Mouse (Mus musculus): ENCODE measurements around the gene Myt1l.

Gene Myt1l

GRCm38 (mm10) chr12:29916139-29916538 lies 388.0 kb downstream of the Myt1l start:
- DNase-seq (ENCODE audit: low spot score in 2 of 2), result no peak

- no peak for DNase-seq (ENCODE audit: low spot score in 2 of 2)
These were observed 388.6 kb downstream of the Myt1l start for GRCm38 (mm10) chr12:29916807-29917206.

- no peak for DNase-seq (ENCODE audit: low spot score in 2 of 2)
These were observed 392.1 kb downstream of the Myt1l start for GRCm38 (mm10) chr12:29920298-29920697.

GRCm38 (mm10) chr12:29921481-29921880 lies 393.3 kb downstream of the Myt1l start:
- no peak for DNase-seq (ENCODE audit: low spot score in 2 of 2)

- DNase-seq (ENCODE audit: low spot score in 2 of 2), result no peak
These were observed 398.7 kb downstream of the Myt1l start for GRCm38 (mm10) chr12:29926896-29927295.

GRCm38 (mm10) chr12:29930591-29930990 lies 402.4 kb downstream of the Myt1l start:
- no peak for DNase-seq (ENCODE audit: low spot score in 2 of 2)

- no peak for DNase-seq (ENCODE audit: low spot score in 2 of 2)
These were observed 404.8 kb downstream of the Myt1l start for GRCm38 (mm10) chr12:29932951-29933350.

GRCm38 (mm10) chr12:29933501-29933900 lies 405.3 kb downstream of the Myt1l start:
- no peak for DNase-seq (ENCODE audit: low spot score in 2 of 2)

GRCm38 (mm10) chr12:29934120-29934581 lies 406.0 kb downstream of the Myt1l start:
- no peak for DNase-seq (ENCODE audit: low spot score in 2 of 2)

GRCm38 (mm10) chr12:29937308-29937707 lies 409.1 kb downstream of the Myt1l start, which contains the start of gene Pxdn:
Gene Pxdn, plus strand, starts transcription at chr12:29937608.
- no peak for DNase-seq (ENCODE audit: low spot score in 2 of 2)

- DNase-seq (ENCODE audit: low spot score in 2 of 2), result no peak
These were observed 409.7 kb downstream of the Myt1l start for GRCm38 (mm10) chr12:29937851-29938375.

- no peak for DNase-seq (ENCODE audit: low spot score in 2 of 2)
These were observed 410.3 kb downstream of the Myt1l start for GRCm38 (mm10) chr12:29938376-29939041.

GRCm38 (mm10) chr12:29939261-29939671 lies 411.1 kb downstream of the Myt1l start:
- DNase-seq (ENCODE audit: low spot score in 2 of 2), result no peak

GRCm38 (mm10) chr12:29942435-29942834 lies 414.3 kb downstream of the Myt1l start:
- DNase-seq (ENCODE audit: low spot score in 2 of 2), result no peak

- no peak for DNase-seq (ENCODE audit: low spot score in 2 of 2)
These were observed 416.5 kb downstream of the Myt1l start for GRCm38 (mm10) chr12:29944650-29945049.

- DNase-seq (ENCODE audit: low spot score in 2 of 2), result no peak
These were observed 417.1 kb downstream of the Myt1l start for GRCm38 (mm10) chr12:29945182-29945743.

- no peak for DNase-seq (ENCODE audit: low spot score in 2 of 2)
These were observed 422.9 kb downstream of the Myt1l start for GRCm38 (mm10) chr12:29951043-29951442.

- DNase-seq (ENCODE audit: low spot score in 2 of 2), result no peak
These were observed 423.3 kb downstream of the Myt1l start for GRCm38 (mm10) chr12:29951485-29951884.

- DNase-seq (ENCODE audit: low spot score in 2 of 2), result no peak
These were observed 423.9 kb downstream of the Myt1l start for GRCm38 (mm10) chr12:29952102-29952501.

GRCm38 (mm10) chr12:29953999-29954398 lies 425.8 kb downstream of the Myt1l start:
- no peak for DNase-seq (ENCODE audit: low spot score in 2 of 2)

GRCm38 (mm10) chr12:29954464-29954863 lies 426.3 kb downstream of the Myt1l start:
- no peak for DNase-seq (ENCODE audit: low spot score in 2 of 2)

GRCm38 (mm10) chr12:29956969-29957368 lies 428.8 kb downstream of the Myt1l start:
- no peak for DNase-seq (ENCODE audit: low spot score in 2 of 2)

GRCm38 (mm10) chr12:29958637-29959036 lies 430.5 kb downstream of the Myt1l start:
- DNase-seq (ENCODE audit: low spot score in 2 of 2), result no peak

Measured in natural killer cell, adult 2 months (primary cell).